Mouse (Mus musculus) ES-Bruce4 (cell line): ENCODE measurements around the gene Prss48.

Source experiments
- CTCF ChIP-seq: IDR thresholded peaks from one replicate; pipeline ENCODE4 v1.8.1; 2011; ENCODE audit warnings: low read depth, low read length
- EP300 ChIP-seq: IDR thresholded peaks from 2 replicates; pipeline ENCODE4 v1.6.1; 2011; ENCODE audit warnings: low read depth, low read length; ENCODE audit not compliant: insufficient read depth
- POLR2A ChIP-seq: IDR thresholded peaks from one replicate; pipeline ENCODE4 v1.8.1; 2011; ENCODE audit warnings: low read length; ENCODE audit not compliant: insufficient read depth

- no peak for TF ChIP-seq CTCF
- TF ChIP-seq POLR2A: no peak
- TF ChIP-seq EP300: no peak
These were observed 28.3 kb upstream of the Prss48 start for GRCm38 (mm10) chr3:86030566-86030965.
